Mouse (Mus musculus) spleen, embryonic (tissue): ENCODE results near the gene Tstd2.

Source experiments
- CTCF ChIA-PET: fragments of 350-600 bp; sonication (Branson Sonifier 250); formaldehyde crosslinking; loops from one replicate; lab custom pipeline; 2022; lab: Charles Lee

Tstd2 gene

GRCm38 (mm10) chr4:46138287-46139222, at the start of gene Tstd2, which contains the start of gene Ncbp1:
Tstd2 (minus strand) TSS chr4:46138694.
Ncbp1 (plus strand) TSS chr4:46138613.
- CTCF ChIA-PET = interaction anchor here (0.6 to 1.1 kb wide), 2 partner anchors 43 to 723 kb away, joined by 3 to 5 read pairs; no protein-coding TSS in a partner anchor

- CTCF ChIA-PET = no interaction called here
These were observed 48.0 kb upstream of the Tstd2 start for GRCm38 (mm10) chr4:46186466-46186865.

- CTCF ChIA-PET = no interaction called here
These were observed 47.4 kb upstream of the Tstd2 start for GRCm38 (mm10) chr4:46185890-46186289.

- CTCF ChIA-PET = no interaction called here
These were observed 46.9 kb upstream of the Tstd2 start for GRCm38 (mm10) chr4:46185423-46185822.

GRCm38 (mm10) chr4:46182181-46182580, 43.7 kb upstream of the Tstd2 start:
- CTCF ChIA-PET = no interaction called here

- CTCF ChIA-PET = interaction anchor here (0.6 kb wide), 1 partner anchor 43 kb away, joined by 3 read pairs; the partner anchor contains the start of genes Ncbp1 and Tstd2
These were observed 42.7 kb upstream of the Tstd2 start for GRCm38 (mm10) chr4:46181168-46181567.

- CTCF ChIA-PET = no interaction called here
These were observed 39.0 kb upstream of the Tstd2 start for GRCm38 (mm10) chr4:46177496-46177895.

- CTCF ChIA-PET = no interaction called here
These were observed 38.5 kb upstream of the Tstd2 start for GRCm38 (mm10) chr4:46177018-46177417.

- CTCF ChIA-PET = no interaction called here
These were observed 37.8 kb upstream of the Tstd2 start for GRCm38 (mm10) chr4:46176313-46176712.

- CTCF ChIA-PET = no interaction called here
These were observed 33.3 kb upstream of the Tstd2 start for GRCm38 (mm10) chr4:46171761-46172160.

GRCm38 (mm10) chr4:46165831-46166230, 27.3 kb upstream of the Tstd2 start:
- CTCF ChIA-PET = no interaction called here

- CTCF ChIA-PET = no interaction called here
These were observed 25.5 kb upstream of the Tstd2 start for GRCm38 (mm10) chr4:46164027-46164426.

- CTCF ChIA-PET = no interaction called here
These were observed 13.5 kb upstream of the Tstd2 start for GRCm38 (mm10) chr4:46151903-46152544.

GRCm38 (mm10) chr4:46146881-46147280, 8.4 kb upstream of the Tstd2 start:
- CTCF ChIA-PET = interaction anchor here (0.7 kb wide), 1 partner anchor 23 kb away, joined by 3 read pairs; no protein-coding TSS in a partner anchor

GRCm38 (mm10) chr4:46144323-46144722, 5.8 kb upstream of the Tstd2 start:
- CTCF ChIA-PET = interaction anchor here (0.7 kb wide), 1 partner anchor 58 kb away, joined by 4 read pairs; no protein-coding TSS in a partner anchor

GRCm38 (mm10) chr4:46137629-46138286, 736 bp downstream of the Tstd2 start:
- CTCF ChIA-PET = no interaction called here

GRCm38 (mm10) chr4:46131791-46132190, 6.7 kb downstream of the Tstd2 start:
- CTCF ChIA-PET = no interaction called here

- CTCF ChIA-PET = no interaction called here
These were observed 8.3 kb downstream of the Tstd2 start for GRCm38 (mm10) chr4:46130221-46130620.

- CTCF ChIA-PET = no interaction called here
These were observed 9.0 kb downstream of the Tstd2 start for GRCm38 (mm10) chr4:46129311-46130004.

GRCm38 (mm10) chr4:46126541-46126940, 12.0 kb downstream of the Tstd2 start:
- CTCF ChIA-PET = no interaction called here

- CTCF ChIA-PET = no interaction called here
These were observed 15.1 kb downstream of the Tstd2 start for GRCm38 (mm10) chr4:46123358-46123757.
